Mouse (Mus musculus) kidney, postnatal 0 days (tissue): Measurements from ENCODE around the gene Slc4a8. TPM values are rescaled to one million over a fixed set of nuclear protein-coding genes. Genes with fewer than 3 reads are reported as not detected.
A peak's percentile ranks its signal among the peaks of the same experiment; 100 is the strongest.

ENCODE experiments used
- ATAC-seq: fragments of 200-750 bp; cut with Nextera tagmentation; replicated peaks from 2 replicates; pipeline ENCODE4 v1.8.0; 2017; ENCODE audit warnings: low read depth, moderate number of reproducible peaks, moderate TSS enrichment, moderate library complexity; ENCODE audit not compliant: low FRiP score
- DNase-seq: peaks from one replicate; pipeline ENCODE4 v3.0.0-alpha.2; 2016; ENCODE audit warnings: low spot score
- H3K27ac ChIP-seq: fragments of 300-500 bp; sonication (generic); 2 replicates; pipeline ENCODE4 v1.5.1; 2014; ENCODE audit warnings: mild to moderate bottlenecking
- H3K27me3 ChIP-seq: fragments of 300-500 bp; sonication (generic); 2 replicates; pipeline ENCODE4 v1.6.1; 2014; ENCODE audit warnings: low read length, mixed read lengths; ENCODE audit not compliant: insufficient read depth
- H3K36me3 ChIP-seq: fragments of 300-500 bp; sonication (generic); 2 replicates; pipeline ENCODE4 v1.6.1; 2014; ENCODE audit warnings: low read length, mixed read lengths; ENCODE audit not compliant: insufficient read depth
- H3K4me1 ChIP-seq: fragments of 300-500 bp; sonication (generic); replicated peaks from 2 replicates; pipeline ENCODE4 v1.6.1; 2014; ENCODE audit warnings: antibody characterized with exemption, low read length, mixed read lengths; ENCODE audit not compliant: insufficient read depth
- H3K4me2 ChIP-seq: fragments of 300-500 bp; sonication (generic); 2 replicates; pipeline ENCODE4 v1.6.1; 2014; ENCODE audit warnings: mild to moderate bottlenecking, low read length, moderate library complexity, mixed read lengths
- H3K4me3 ChIP-seq: fragments of 300-500 bp; sonication (generic); replicated peaks from 2 replicates; pipeline ENCODE4 v1.5.1; 2014; ENCODE audit warnings: low read depth, low read length
- H3K9ac ChIP-seq: fragments of 300-500 bp; sonication (generic); 2 replicates; pipeline ENCODE4 v1.6.1; 2014; ENCODE audit warnings: low read depth, low read length
- H3K9me3 ChIP-seq: fragments of 300-500 bp; sonication (generic); replicated peaks from 2 replicates; pipeline ENCODE4 v1.6.1; 2016; ENCODE audit warnings: low read length, inconsistent platforms, mixed read lengths
- CTCF ChIP-seq: IDR thresholded peaks from 2 replicates; pipeline ENCODE4 v1.5.1; 2016; ENCODE audit warnings: antibody characterized with exemption, low read depth, mild to moderate bottlenecking, moderate library complexity
- WGBS: fragments of 180-500 bp; shearing (Covaris S2); extraction: QIAGEN DNeasy Blood & Tissue Kit; methylation state at CpG from one replicate; pipeline ENCODE4 v1.1.7; 2014; 5-methylcytosine and 5-hydroxymethylcytosine counted together
- polyA plus RNA-seq: library from polyadenylated mRNA; unstranded; fragments of >200 nt; fragmentation: Nextera tagmentation; extraction: Ambion mirVana; gene quantifications from 2 replicates; pipeline ENCODE4 v1.2.1, GENCODE M21; 2015

Gene Slc4a8
- polyA plus RNA-seq: 7.5 and 9.5 TPM in 2 replicates

GRCm38 (mm10) chr15:100761419-100762185, at the start of gene Slc4a8:
Slc4a8 (plus strand) TSS chr15:100761747.
- ATAC-seq (peak; percentile 92), DNase-seq (peak; percentile 94)
- H3K4me2 ChIP-seq: peak within 1 kb of the TSS; percentile 67
- TF ChIP-seq CTCF: peak; percentile 56
- H3K9ac ChIP-seq: peak within 1 kb of the TSS; percentile 50
- H3K27me3 ChIP-seq: no peaks in the 10 kb centered on the region
- H3K36me3 ChIP-seq: no peaks in the 10 kb centered on the region
- peak within 1 kb of the TSS; percentile 49 for H3K4me3 ChIP-seq
- peak within 1 kb of the TSS; percentile 80 for H3K27ac ChIP-seq
- H3K9me3 ChIP-seq: no peaks in the 10 kb centered on the region
- peaks cover 6% of the 10 kb centered on the region; the same call in 1 of the 2 replicates for H3K4me1 ChIP-seq
- WGBS: under 1% methylated on average over 63 of the region's 64 CpGs

GRCm38 (mm10) chr15:100714470-100714869, 47.1 kb upstream of the Slc4a8 start:
- no peak overlapping the region for H3K9ac ChIP-seq
- WGBS: 86% methylated on average over 8 of the region's 8 CpGs
- no peaks in the 10 kb centered on the region for H3K9me3 ChIP-seq
- no peaks in the 10 kb centered on the region for H3K36me3 ChIP-seq
- no peaks in the 10 kb centered on the region for H3K27me3 ChIP-seq
- TF ChIP-seq CTCF: no peak
- no peaks in the 10 kb centered on the region; the same call in 1 of the 2 replicates for H3K4me1 ChIP-seq
- H3K4me3 ChIP-seq: no peak overlapping the region
- ATAC-seq: no peak
- H3K4me2 ChIP-seq: no peak overlapping the region
- H3K27ac ChIP-seq: no peak overlapping the region
- no peak for DNase-seq

- no peak overlapping the region for H3K4me2 ChIP-seq
- H3K4me3 ChIP-seq: no peak overlapping the region
- no peaks in the 10 kb centered on the region for H3K9me3 ChIP-seq
- no peaks in the 10 kb centered on the region for H3K27me3 ChIP-seq
- 65% methylated on average over 9 of the region's 9 CpGs for WGBS
- no peaks in the 10 kb centered on the region; the same call in 1 of the 2 replicates for H3K4me1 ChIP-seq
- ATAC-seq (no peak), DNase-seq (no peak)
- H3K27ac ChIP-seq: no peak overlapping the region
- TF ChIP-seq CTCF: no peak
- no peak overlapping the region for H3K9ac ChIP-seq
- no peaks in the 10 kb centered on the region for H3K36me3 ChIP-seq
These were observed 46.1 kb upstream of the Slc4a8 start for GRCm38 (mm10) chr15:100715399-100715993.

GRCm38 (mm10) chr15:100717933-100718332, 43.6 kb upstream of the Slc4a8 start:
- no peaks in the 10 kb centered on the region for H3K4me1 ChIP-seq
- 72% methylated on average over 6 of the region's 6 CpGs for WGBS
- H3K4me2 ChIP-seq: no peak overlapping the region
- H3K4me3 ChIP-seq: no peak overlapping the region
- ATAC-seq (no peak), DNase-seq (no peak)
- H3K9me3 ChIP-seq: no peaks in the 10 kb centered on the region
- no peaks in the 10 kb centered on the region for H3K36me3 ChIP-seq
- H3K9ac ChIP-seq: no peak overlapping the region
- TF ChIP-seq CTCF: no peak
- no peaks in the 10 kb centered on the region for H3K27me3 ChIP-seq
- no peak overlapping the region for H3K27ac ChIP-seq

- TF ChIP-seq CTCF: peak; percentile 44
- no peak overlapping the region for H3K27ac ChIP-seq
- no peaks in the 10 kb centered on the region for H3K9me3 ChIP-seq
- H3K9ac ChIP-seq: no peak overlapping the region
- H3K4me2 ChIP-seq: no peak overlapping the region
- ATAC-seq: no peak
- no peaks in the 10 kb centered on the region for H3K36me3 ChIP-seq
- 83% methylated on average over 11 of the region's 11 CpGs for WGBS
- H3K4me3 ChIP-seq: no peak overlapping the region
- DNase-seq: no peak
- H3K4me1 ChIP-seq: no peaks in the 10 kb centered on the region
- no peaks in the 10 kb centered on the region for H3K27me3 ChIP-seq
These were observed 43.0 kb upstream of the Slc4a8 start for GRCm38 (mm10) chr15:100718572-100718971.

GRCm38 (mm10) chr15:100719217-100719616, 42.3 kb upstream of the Slc4a8 start:
- DNase-seq (no peak), ATAC-seq (no peak)
- WGBS: 94% methylated on average over 5 of the region's 5 CpGs
- no peak for TF ChIP-seq CTCF
- H3K4me2 ChIP-seq: no peak overlapping the region
- H3K36me3 ChIP-seq: no peaks in the 10 kb centered on the region
- H3K4me3 ChIP-seq: no peak overlapping the region
- H3K4me1 ChIP-seq: no peaks in the 10 kb centered on the region
- no peaks in the 10 kb centered on the region for H3K27me3 ChIP-seq
- H3K9ac ChIP-seq: no peak overlapping the region
- no peaks in the 10 kb centered on the region for H3K9me3 ChIP-seq
- no peak overlapping the region for H3K27ac ChIP-seq
